Mouse (Mus musculus): Measurements from ENCODE around the gene Crispld2.

Gene Crispld2

DNA sequence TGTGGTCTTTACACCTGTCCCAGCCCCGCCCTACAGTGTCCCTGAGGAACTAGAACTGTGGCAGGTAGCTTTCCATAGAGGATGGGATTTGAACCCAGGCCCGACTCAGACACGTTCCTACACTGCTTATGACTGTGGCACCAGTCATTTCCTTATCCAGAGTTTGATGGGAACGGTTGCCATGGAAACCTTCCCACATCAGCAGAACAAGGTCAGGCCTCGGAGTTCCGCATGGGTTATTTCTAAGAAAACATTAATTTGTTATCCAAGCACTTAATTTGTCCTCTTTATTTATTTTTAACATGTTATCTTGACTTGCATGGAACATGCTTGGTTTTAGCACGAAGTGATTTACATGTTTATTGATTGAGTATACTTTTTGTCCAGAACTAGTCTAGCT is 9.5 kb downstream of the Crispld2 start:
- peak in 1 of 2 experiments; percentile 41 for DNase-seq

DNA sequence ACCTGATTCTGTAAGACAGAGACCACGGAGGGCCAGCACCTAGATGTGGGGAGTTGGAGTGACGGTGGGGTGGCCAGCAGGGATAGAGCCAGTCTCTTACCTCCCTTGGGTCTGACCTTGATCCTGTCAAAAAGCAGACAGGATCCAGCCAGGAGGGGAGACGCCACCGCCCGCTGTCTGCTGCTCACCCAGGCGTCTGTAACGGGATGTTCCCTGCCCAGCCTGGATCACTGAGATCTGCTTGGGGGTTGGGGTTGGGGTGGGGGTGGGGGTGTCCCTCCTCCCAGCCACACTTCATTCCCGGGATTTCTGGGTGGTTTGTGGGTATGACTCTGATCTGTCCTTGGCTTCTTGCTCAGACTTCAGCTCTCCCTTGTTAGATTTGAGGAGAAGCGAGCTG is 10.1 kb downstream of the Crispld2 start:
- DNase-seq = no peak

DNA sequence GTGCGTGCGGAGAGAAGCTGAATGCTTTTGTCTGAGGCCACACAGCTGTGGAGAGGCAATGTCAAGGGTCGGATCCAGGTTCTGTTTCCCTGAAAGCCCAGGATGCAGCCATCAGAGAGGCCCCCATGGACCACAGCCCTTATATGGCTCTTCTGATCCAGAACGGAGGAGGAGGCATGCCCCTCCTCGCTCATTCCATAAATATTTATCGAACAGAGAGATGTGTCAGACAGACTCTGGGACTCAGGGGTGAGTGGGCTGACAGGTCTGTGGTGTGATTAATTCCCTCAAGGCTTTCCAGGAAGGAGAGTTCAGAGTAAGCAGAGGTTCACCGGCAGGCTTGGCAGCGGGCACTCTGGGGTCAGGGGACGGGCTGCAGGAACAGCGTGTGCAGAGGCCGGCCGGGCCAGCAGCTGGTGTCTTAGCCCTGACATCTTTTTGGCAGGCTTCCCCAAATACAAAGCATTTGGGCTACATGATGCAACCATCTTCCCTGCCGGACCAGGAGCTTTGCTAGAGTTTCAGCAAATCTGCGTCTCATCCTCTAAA is 12.0 kb downstream of the Crispld2 start:
- peak; percentile 71 to 79 for DNase-seq

DNA sequence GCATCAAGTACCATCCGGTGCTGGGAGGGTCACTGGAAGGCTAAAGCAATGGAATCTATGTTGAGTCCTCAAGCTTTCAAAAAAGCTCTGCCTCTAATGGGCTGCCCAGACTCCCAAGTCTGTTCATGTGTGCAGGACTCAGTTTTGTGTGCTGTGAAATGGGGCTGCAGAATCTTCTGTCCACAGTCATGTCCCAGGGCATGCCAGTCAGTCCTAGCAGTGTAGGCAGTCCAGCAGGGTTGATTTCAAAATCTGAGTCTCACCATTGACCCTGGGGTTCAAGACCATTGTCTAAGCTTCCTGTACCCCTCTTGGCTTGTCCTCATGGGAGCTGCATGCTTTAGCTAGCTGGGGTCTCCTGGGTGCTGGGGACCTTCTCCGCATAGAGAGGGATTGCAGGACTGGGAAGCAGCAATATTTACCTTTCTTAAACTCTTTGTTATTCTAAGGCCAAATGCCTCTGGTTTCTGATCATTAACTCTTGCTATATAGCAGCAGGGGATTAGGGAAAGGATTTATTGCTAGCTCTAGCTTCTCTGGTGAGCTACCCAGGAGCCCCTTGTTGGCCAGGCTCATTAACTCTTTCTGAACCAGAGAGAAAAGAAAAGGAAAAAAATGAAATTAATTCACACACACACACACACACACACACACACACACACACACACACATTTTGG is 12.6 kb downstream of the Crispld2 start:
- DNase-seq = no peak

DNA sequence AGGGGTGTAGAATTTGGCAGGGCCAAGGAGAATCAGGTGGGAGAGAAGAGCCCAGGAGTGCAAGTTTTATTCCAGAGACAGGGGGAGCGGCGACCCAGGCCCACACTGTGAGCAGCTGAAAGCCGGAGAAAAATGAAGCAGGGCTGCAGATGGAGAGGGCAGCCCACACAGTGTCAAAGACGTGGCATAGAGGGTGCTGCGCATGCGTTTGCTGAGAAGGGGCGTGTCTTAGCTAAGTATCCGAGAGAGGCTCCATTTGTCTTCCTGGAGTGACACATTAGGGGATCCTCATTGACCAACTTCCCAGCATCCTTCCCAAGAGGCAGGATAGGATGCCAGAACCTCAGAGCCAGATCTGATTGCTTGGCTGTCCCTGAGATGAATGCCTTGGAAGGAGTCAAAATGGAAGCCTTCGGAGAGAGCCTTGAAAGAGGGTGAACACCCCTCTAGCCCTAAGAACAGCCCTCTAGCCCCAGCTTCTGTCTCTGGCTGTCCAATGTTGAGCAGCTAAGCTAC is 14.5 kb downstream of the Crispld2 start:
- no peak for DNase-seq

DNA sequence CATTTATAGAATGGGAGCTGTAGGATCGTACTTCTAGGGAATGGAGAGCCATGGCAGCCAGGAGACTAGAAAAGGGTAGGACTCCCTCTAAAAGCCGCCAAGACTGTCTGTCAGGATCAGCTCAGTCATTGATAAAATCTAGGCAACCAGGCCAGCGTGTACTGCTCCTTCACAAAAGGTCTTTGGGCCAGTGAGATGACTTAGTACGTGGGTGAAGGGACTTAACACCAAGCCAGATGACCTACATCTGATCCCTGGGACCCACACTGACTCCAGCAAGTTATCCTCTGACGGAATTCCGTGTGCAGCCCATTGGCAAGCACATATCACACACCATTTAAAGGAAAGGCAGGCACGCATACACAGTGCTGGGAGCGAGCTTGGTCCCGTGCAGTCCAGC is 14.9 kb downstream of the Crispld2 start:
- DNase-seq = no peak

DNA sequence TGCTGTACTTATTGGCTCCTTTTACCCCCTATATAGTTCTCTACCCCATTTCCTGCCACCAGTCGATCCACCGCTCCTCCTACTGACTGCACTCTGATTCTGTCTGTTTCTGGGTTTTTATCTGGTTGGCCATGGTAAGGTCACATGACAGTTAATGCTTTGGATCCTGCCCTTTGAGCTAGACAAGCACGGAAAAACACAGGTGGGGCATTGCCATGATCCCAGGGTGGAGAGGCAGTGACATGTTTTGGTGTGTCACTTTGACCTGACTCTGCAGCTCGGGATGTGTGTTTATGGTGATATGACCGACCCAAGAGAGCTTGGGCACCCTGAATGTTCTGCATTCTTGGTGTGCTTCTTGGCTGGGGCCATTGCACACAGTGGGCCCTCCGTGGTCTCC is 17.0 kb downstream of the Crispld2 start:
- no peak for DNase-seq

DNA sequence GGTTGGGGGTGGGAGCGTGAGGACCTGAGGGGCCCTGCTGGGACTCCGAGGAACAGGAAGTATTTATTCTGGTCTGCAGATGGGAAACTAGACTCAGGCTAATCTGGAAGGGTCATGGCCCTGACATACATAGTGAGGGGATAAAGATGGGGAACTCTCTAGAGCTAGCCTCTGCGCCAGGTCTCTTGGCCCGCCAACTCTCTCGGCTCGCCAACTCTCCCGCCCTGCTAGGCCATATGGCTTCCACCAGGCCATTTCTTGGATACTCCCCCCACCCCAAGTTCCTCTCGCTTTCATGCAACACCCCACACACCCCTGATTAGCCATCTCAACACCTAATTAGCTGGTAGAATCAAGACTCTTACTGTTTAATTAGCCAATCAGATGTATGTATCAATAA is 20.3 kb downstream of the Crispld2 start:
- no peak for DNase-seq

DNA sequence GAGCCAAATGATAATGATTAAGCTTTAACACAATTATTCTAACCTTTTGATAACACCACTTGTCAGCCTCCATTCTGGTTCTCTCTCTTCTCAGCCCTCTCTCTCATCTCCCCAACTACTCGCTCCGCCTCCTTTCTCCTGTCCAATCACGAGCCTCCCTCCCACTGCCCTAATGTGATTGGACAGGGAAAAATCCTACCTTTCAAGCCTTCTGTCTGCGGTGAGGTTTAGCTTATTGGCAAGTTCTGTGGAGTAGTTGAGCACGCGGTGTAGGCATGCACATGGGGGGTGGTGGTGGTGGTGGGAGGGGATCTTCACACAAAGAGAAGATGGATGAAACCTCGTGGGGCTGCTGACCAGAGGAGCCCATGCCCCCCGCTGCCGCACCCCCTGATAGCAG is 20.7 kb downstream of the Crispld2 start:
- DNase-seq = no peak

DNA sequence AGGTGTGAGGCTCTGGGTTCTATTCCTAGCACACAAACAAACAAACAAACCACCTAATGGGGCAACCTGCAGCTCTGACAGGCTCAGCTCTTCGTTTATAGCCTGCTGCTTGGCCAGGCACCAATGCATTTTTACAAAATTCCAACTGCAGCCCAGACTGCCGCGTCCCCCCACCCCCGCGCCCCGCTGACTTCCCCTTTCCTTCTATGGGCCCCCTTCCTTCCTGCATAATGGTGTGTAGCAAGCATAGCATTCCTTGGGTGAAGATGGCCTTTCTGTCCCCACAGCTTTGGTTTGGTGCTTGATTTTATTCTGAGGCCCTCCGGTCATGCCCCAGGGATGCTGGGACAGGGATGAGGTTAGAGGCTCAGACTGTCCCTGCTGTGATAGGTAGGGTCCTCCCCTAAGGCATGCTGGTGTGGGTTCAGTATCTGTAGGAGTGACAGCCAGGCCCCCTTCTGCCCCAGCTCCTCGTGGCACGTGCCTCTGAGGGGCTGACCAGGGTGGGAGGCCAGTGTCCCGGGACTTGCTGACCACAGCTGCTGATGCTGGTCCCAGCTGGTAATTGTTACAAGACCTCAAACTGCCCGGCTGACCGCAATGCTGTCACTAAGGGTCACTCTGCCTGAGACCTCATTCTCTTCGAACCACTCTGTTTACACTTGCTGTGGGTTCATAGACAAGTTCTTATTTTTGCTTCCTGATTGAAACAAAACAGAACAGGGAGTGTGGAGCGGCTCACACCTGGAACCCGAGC is 22.2 kb downstream of the Crispld2 start:
- DNase-seq = no peak

DNA sequence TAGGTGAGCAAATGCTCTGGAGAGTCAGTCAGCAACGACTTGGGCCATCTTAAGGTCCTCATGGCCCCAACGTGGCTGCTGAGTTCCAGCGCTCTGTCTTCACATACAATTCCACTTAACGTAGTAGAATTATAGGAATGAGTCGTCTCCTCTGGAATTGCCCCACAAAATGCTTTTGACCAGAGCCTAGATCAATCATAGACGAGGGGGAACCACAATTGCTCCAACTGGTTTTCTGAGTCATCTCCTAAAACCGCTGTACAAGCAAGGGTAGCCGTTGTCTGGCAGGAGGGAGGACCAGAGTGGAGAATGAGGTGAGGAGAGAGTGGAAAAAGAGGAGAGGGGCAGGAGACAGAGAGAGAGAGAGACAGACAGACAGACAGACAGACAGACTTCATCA is 23.7 kb downstream of the Crispld2 start:
- DNase-seq = no peak

DNA sequence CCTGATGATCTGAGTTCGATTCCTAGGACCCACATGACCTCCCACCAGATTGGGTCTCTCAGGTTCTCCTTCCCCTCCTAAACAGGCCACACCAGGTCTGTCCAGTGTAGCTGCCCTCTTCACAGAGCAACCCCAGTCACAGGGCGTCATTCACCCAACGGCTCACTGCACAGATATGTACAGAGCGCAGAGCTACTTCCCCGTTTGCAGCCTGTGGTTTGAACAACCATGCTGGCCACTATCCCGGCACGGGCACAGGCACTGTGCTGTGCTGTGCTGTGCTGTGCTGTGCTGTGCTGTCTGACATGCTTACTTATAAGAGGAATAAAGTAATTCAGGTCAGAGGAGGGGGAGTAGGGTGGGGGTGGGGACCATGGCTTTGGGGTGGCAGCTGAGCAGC is 24.2 kb downstream of the Crispld2 start:
- no peak for DNase-seq

DNA sequence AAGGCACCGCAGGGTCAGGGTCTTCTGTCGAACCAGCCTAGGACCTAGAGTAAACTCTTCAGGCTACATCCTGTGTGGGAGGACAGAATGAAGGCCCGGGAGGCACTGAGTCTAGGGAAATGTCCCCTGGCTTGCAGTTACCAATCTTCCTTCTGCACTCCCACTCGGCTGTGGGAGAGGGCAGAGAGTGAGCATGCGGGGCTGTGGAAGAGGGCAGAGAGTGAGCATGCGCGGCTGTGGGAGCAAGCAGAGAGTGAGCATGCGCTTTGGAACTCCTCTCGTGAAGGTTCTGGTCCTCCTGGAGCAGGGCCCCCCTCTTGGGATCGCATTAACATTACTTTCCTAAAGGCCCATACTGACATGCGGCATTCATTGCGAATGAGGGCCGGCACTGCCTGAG is 25.1 kb downstream of the Crispld2 start:
- no peak for DNase-seq

DNA sequence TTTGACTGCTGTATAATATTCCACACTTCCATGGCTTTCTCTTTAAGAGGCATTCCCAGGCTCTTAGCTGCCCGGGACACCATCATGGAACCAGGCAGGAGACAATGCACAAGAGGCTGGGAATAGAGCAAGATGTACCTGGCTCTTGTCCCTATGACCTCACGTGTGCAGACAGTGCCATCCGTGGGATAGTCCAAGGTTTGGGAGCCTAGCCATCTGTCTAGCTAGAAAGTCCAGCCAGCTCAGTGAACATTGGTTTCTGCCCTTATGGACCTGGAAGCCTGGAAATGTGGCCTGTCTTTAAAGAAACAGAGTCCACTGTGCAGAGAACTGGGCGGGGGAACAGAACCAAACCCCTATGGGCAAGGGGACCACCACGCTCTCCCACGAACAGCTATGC is 25.5 kb downstream of the Crispld2 start:
- DNase-seq = no peak

DNA sequence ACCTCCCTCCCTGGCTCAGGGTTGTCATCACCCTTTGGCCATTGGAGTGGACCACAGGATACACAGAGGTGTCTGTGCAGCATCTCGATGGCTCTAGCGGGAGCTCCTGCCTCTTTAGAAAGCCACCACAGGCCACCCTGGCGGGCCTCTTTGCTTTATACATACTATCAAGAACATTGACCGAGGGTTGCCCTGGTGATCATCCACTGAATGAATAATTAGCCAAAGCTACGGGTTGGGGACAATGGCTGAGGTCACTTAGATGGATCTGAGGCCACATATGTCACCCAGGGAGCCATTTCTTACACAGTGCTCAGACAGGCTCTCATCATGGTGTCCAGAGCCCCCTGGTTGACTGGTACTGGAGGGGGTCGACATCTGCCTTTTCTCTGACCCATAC is 26.1 kb downstream of the Crispld2 start:
- DNase-seq = no peak

DNA sequence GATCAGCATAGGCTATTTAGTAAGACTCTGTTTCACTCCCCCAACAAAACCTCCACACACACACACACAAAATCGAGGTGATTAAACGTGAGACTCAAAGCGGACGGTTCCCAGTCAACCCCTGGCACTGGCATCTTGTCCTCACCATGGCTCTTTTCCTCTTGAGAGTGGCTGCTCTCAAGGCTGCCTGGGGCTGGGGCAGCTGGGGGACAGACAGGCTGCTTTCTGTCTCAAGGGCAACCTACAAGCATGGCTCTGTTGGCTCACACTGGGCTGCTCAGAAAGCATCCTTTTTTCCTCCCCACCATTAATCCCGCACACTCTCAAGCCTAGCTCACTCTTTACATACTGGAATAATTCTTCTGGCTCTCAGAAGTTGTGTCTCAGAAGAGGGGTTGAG is 27.1 kb downstream of the Crispld2 start:
- no peak for DNase-seq

DNA sequence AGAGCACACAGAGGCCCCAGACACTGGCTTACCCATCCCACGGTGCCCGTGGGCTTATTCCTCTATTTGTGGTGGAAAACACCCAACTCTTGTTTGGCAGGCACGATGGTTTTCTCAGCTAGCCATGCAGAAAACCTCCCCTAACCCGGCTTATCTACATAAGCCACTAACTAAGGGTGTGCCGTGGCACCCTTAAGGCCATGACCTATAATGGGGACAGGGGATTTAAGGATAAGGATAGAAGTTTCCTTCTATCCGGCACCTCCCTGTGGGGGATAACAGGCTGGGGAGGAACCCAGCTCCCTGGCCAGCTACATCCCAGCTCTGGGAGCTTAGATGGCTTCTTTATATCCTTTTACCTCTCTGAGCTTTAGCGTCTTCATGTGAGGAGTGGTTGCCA is 28.1 kb downstream of the Crispld2 start:
- DNase-seq = no peak

DNA sequence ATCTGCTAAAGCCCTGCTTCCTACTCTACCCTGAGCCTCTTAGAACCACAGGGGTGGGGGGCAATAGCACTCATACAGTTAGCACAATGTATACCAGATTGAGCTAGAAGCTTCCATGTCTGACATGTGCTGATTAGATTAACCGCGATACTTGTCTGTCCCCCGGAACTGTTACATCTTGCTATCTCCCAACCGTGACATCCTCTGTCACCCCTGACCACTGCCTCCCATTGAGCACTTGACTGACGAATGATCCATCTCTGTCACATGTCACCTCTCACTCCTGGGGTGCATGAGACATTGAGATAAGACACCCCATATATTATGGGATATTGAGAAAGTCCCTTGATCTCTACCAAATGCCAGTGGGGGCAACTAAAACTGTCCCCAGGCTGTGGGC is 34.0 kb downstream of the Crispld2 start:
- no peak for DNase-seq

DNA sequence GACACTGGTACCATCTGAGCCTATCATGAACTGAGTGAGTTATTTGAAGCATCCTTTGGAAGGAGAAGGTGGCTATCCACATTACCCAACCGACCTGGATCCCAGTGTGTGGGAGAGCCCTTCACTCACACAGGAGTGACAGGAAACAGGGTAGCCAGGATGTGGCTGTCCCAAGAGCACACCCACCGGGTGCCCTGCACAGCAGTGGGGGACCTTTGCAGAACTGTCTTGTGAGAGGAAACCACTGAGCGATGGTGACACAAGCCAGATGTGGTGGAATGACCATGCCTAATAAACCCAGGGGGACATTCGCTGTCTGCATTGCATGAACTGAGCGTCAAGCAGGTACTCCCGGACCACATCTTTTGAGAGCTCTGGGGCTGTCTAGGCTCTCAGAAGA is 34.8 kb downstream of the Crispld2 start:
- DNase-seq = no peak

DNA sequence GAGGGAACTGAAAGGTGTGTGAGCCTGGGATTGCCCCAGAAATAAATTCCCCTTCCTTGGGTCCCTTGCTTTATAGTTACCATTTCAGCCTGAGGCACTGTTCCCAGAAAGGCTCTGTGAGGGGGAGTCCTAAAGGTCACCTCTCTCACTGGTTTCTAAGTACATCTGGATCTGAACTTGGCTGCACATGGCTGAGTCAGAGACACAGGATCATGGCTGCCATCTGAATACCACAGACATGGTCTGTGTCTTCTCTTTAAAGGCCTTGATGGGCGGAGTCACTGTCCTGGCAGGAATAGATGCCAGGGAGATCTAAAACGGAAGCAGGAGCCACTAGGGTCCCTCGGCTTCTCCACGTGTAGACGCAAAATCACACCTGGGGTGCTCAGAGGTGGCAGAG is 38.2 kb downstream of the Crispld2 start:
- no peak for DNase-seq

DNA sequence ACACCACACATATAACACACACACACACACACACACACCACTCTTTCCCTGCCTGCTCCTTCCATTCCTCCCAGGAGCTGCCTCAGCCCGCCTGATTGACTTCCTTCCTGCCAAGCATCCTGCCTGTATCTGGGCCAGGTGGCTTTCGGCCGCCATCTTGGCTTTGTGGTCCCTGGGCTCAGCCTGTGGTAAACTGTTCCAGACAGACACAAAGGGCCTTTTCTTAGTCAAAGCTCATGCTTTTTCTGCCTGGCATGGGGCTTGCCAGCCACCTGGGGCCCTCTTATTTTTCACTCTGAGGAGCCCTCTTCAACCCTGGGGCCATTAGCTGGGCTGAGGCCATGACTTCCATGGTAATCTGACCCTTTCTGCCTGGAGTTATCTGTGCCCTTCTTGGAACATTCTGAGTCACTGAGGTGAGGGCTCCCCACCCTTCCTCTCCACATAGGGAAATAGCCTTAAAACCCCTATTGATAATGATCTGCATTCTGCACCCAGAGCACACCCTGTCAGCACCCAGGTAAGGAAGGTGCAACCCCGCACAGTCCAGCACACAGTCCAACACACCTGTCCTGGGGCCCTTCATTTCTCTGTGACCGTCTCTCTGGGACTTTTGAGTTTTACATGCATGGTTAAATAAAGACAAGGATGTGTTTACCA is 40.4 kb downstream of the Crispld2 start:
- no peak for DNase-seq

DNA sequence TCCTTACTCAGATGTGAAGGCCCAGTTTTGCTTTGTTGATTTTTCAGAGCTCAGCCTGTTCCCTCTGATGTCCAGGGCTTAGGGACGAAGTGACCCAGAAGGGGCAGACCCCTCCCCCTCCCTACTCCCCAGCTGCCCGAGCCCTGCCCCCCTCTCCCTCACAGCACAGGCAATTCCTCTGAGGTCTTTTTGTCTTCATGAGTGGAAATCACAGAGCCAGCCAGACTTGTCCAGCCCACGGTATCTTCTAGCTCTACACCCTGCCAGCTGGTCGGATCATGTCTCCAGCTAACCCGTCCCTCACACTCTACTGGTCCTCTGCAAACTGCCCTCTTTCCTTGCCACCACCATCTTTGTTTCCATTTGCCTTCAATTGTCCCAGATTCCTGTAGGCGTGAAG is 42.2 kb downstream of the Crispld2 start:
- no peak for DNase-seq

DNA sequence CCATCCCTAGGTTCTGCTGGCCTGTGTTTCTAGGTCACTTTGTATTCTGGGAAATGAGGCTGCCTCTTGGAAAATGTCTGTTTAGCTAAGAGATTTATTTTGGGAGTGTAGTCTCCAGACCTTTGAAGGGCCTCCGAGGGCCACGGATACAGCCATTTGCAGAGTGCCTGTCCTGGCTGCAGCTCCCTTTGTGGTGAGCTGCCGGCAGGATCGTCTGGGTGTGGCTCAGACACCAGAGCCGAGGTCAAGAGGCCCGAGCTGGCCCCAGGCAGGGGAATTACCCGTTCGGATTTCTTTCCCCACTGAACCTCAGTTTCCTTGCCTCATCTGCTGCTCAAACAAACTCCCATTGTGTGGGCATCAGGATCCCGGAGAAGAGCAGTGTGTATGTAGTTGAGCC is 43.9 kb downstream of the Crispld2 start:
- DNase-seq = peak in 1 of 2 experiments; percentile 21

DNA sequence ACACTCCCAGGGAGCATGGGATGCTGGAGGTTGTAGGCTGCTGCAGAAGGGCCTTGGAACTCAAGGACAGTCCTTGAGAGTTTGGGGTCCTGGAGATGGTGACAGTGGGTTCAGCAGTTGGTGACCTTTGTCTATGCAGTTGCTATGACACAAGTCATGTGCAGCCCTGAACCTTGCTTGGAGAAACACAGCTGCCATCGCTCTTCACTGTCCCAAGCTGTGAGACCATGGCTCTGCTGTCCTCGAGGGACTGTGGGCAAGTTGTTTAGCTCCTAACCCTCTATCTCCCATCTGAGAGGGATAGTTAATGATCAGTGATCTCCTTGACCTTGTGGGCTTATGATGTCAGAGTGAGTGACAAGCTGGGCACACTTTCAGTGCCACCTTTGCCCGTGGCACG is 44.3 kb downstream of the Crispld2 start:
- no peak for DNase-seq

Data from lung, adult 18-20 months (tissue).